Mouse (Mus musculus) lung, embryonic 16.5 days (tissue): ENCODE results near the gene Iqce. TPM values are rescaled to one million over a fixed set of nuclear protein-coding genes. Genes with fewer than 3 reads are reported as not detected.

Source experiments
- ATAC-seq: fragments of 200-750 bp; cut with Nextera tagmentation; 2 replicates; pipeline ENCODE4 v1.8.0; 2017; ENCODE audit warnings: low read depth, mild to moderate bottlenecking, moderate library complexity
- H3K27ac ChIP-seq: fragments of 300-500 bp; sonication (generic); 2 replicates; pipeline ENCODE4 v1.5.1; 2014; ENCODE audit warnings: mild to moderate bottlenecking, control low read depth, low read length
- H3K27me3 ChIP-seq: fragments of 300-500 bp; sonication (generic); 2 replicates; pipeline ENCODE4 v1.6.1; 2014; ENCODE audit warnings: low read depth, low read length, mixed read lengths; ENCODE audit not compliant: control insufficient read depth, insufficient read depth
- H3K36me3 ChIP-seq: fragments of 300-500 bp; sonication (generic); 2 replicates; pipeline ENCODE4 v1.6.1; 2014; ENCODE audit warnings: low read length; ENCODE audit not compliant: control insufficient read depth, insufficient read depth
- H3K4me1 ChIP-seq: fragments of 300-500 bp; sonication (generic); replicated peaks from 2 replicates; pipeline ENCODE4 v1.6.1; 2014; ENCODE audit warnings: low read length, mixed read lengths; ENCODE audit not compliant: control insufficient read depth, insufficient read depth
- H3K4me2 ChIP-seq: fragments of 300-500 bp; sonication (generic); 2 replicates; pipeline ENCODE4 v1.6.1; 2014; ENCODE audit warnings: low read depth, low read length, control low read depth
- H3K4me3 ChIP-seq: fragments of 300-500 bp; sonication (generic); 2 replicates; pipeline ENCODE4 v1.5.1; 2014; ENCODE audit warnings: mild to moderate bottlenecking, low read length, control low read depth
- H3K9ac ChIP-seq: fragments of 300-500 bp; sonication (generic); 2 replicates; pipeline ENCODE4 v1.6.1; 2014; ENCODE audit warnings: low read length, control low read depth
- H3K9me3 ChIP-seq: fragments of 300-500 bp; sonication (generic); 2 replicates; pipeline ENCODE4 v1.6.1; 2016; ENCODE audit warnings: low read length; ENCODE audit not compliant: control insufficient read depth
- WGBS: fragments of 180-500 bp; shearing (Covaris S2); extraction: QIAGEN DNeasy Blood & Tissue Kit; methylation state at CpG from one replicate; pipeline ENCODE4 v1.1.7; 2014; 5-methylcytosine and 5-hydroxymethylcytosine counted together
- polyA plus RNA-seq: library from polyadenylated mRNA; unstranded; fragments of >200 nt; fragmentation: Nextera tagmentation; extraction: Ambion mirVana; gene quantifications from 2 replicates; pipeline ENCODE4 v1.2.1, GENCODE M21; 2015

The Iqce gene
- polyA plus RNA-seq, 1 experiment from 2014 or later: 21.5 TPM

- ATAC-seq: no peak
- Histone ChIP-seq H3K27ac (no peak overlapping the region), H3K27me3 (no peaks in the 10 kb centered on the region), H3K4me1 (peaks cover 3% of the 10 kb centered on the region), H3K9ac (no peak overlapping the region), H3K36me3 (peaks cover 5% of the 10 kb centered on the region), H3K9me3 (no peaks in the 10 kb centered on the region), H3K4me3 (no peak overlapping the region), H3K4me2 (no peak overlapping the region)
- WGBS: 88% methylated on average over 7 of the region's 7 CpGs
Measured at GRCm38 (mm10) chr5:140695987-140696386, 6.2 kb downstream of the Iqce start.

GRCm38 (mm10) chr5:140688434-140688833 is 13.7 kb downstream of the Iqce start:
- Histone ChIP-seq H3K27ac (no peak overlapping the region), H3K9ac (no peak overlapping the region), H3K4me2 (no peak overlapping the region), H3K36me3 (peaks cover 15% of the 10 kb centered on the region), H3K4me3 (no peak overlapping the region), H3K27me3 (no peaks in the 10 kb centered on the region), H3K4me1 (no peaks in the 10 kb centered on the region), H3K9me3 (no peaks in the 10 kb centered on the region)
- ATAC-seq: peak; percentile 71
- WGBS: 61% methylated on average over 3 of the region's 3 CpGs

- H3K9ac ChIP-seq: no peak overlapping the region
- WGBS: 58% methylated on average over 16 of the region's 16 CpGs
- ATAC-seq: peak; percentile 34; the same call in 1 of the 2 replicates
- H3K9me3 ChIP-seq: no peaks in the 10 kb centered on the region
- H3K4me1 ChIP-seq: no peaks in the 10 kb centered on the region
- H3K27ac ChIP-seq: no peak overlapping the region
- no peak overlapping the region for H3K4me3 ChIP-seq
- H3K27me3 ChIP-seq: no peaks in the 10 kb centered on the region
- no peak overlapping the region for H3K4me2 ChIP-seq
- H3K36me3 ChIP-seq: peaks cover 17% of the 10 kb centered on the region
Measured at GRCm38 (mm10) chr5:140684343-140685148, 17.6 kb downstream of the Iqce start.

- no peak overlapping the region for H3K4me2 ChIP-seq
- no peak overlapping the region for H3K4me3 ChIP-seq
- no peak for ATAC-seq
- no peak overlapping the region for H3K9ac ChIP-seq
- H3K4me1 ChIP-seq: no peaks in the 10 kb centered on the region
- WGBS: 92% methylated on average over 6 of the region's 6 CpGs
- no peaks in the 10 kb centered on the region for H3K27me3 ChIP-seq
- no peaks in the 10 kb centered on the region for H3K9me3 ChIP-seq
- H3K27ac ChIP-seq: no peak overlapping the region
- H3K36me3 ChIP-seq: peaks cover 9% of the 10 kb centered on the region
Measured at GRCm38 (mm10) chr5:140682113-140682512, 20.1 kb downstream of the Iqce start.

- H3K27ac ChIP-seq: no peak overlapping the region
- no peak overlapping the region for H3K9ac ChIP-seq
- no peak for ATAC-seq
- H3K36me3 ChIP-seq: peaks cover 10% of the 10 kb centered on the region
- H3K4me3 ChIP-seq: no peak overlapping the region
- WGBS: 86% methylated on average over 1 of the region's 1 CpGs
- no peaks in the 10 kb centered on the region for H3K27me3 ChIP-seq
- no peak overlapping the region for H3K4me2 ChIP-seq
- H3K4me1 ChIP-seq: no peaks in the 10 kb centered on the region
- H3K9me3 ChIP-seq: no peaks in the 10 kb centered on the region
Measured at GRCm38 (mm10) chr5:140680950-140681349, 21.2 kb downstream of the Iqce start.

- Histone ChIP-seq H3K4me1 (no peaks in the 10 kb centered on the region), H3K9me3 (no peaks in the 10 kb centered on the region), H3K27me3 (no peaks in the 10 kb centered on the region), H3K4me2 (no peak overlapping the region), H3K4me3 (no peak overlapping the region), H3K9ac (no peak overlapping the region), H3K36me3 (peaks cover 7% of the 10 kb centered on the region; the same call in 1 of the 2 replicates), H3K27ac (no peak overlapping the region)
- no peak for ATAC-seq
- WGBS: 79% methylated on average over 6 of the region's 6 CpGs
Measured at GRCm38 (mm10) chr5:140680051-140680450, 22.1 kb downstream of the Iqce start.

GRCm38 (mm10) chr5:140677137-140677536 is 25.0 kb downstream of the Iqce start:
- H3K36me3 ChIP-seq: peaks cover 12% of the 10 kb centered on the region; the same call in 1 of the 2 replicates
- H3K27ac ChIP-seq: no peak overlapping the region
- no peak overlapping the region for H3K4me2 ChIP-seq
- no peaks in the 10 kb centered on the region for H3K27me3 ChIP-seq
- H3K4me3 ChIP-seq: no peak overlapping the region
- H3K9ac ChIP-seq: no peak overlapping the region
- H3K4me1 ChIP-seq: no peaks in the 10 kb centered on the region
- WGBS: 85% methylated on average over 6 of the region's 6 CpGs
- H3K9me3 ChIP-seq: no peaks in the 10 kb centered on the region
- ATAC-seq: no peak

- Histone ChIP-seq H3K27ac (no peak overlapping the region), H3K36me3 (peaks cover 10% of the 10 kb centered on the region; the same call in 1 of the 2 replicates), H3K9me3 (no peaks in the 10 kb centered on the region), H3K4me3 (no peak overlapping the region), H3K4me1 (no peaks in the 10 kb centered on the region), H3K27me3 (no peaks in the 10 kb centered on the region), H3K9ac (no peak overlapping the region), H3K4me2 (no peak overlapping the region)
- WGBS: 87% methylated on average over 11 of the region's 11 CpGs
- no peak for ATAC-seq
Measured at GRCm38 (mm10) chr5:140675640-140676039, 26.5 kb downstream of the Iqce start.

- Histone ChIP-seq H3K27me3 (no peaks in the 10 kb centered on the region), H3K9ac (no peak overlapping the region), H3K27ac (no peak overlapping the region), H3K4me2 (no peak overlapping the region), H3K4me3 (no peak overlapping the region), H3K4me1 (no peaks in the 10 kb centered on the region), H3K9me3 (no peaks in the 10 kb centered on the region), H3K36me3 (peaks cover 10% of the 10 kb centered on the region; the same call in 1 of the 2 replicates)
- WGBS: 78% methylated on average over 11 of the region's 11 CpGs
- no peak for ATAC-seq
Measured at GRCm38 (mm10) chr5:140675079-140675478, 27.1 kb downstream of the Iqce start.
